Comparison of ENCODE assay signal across 17 mouse cellular contexts in the genomic region with DNA sequence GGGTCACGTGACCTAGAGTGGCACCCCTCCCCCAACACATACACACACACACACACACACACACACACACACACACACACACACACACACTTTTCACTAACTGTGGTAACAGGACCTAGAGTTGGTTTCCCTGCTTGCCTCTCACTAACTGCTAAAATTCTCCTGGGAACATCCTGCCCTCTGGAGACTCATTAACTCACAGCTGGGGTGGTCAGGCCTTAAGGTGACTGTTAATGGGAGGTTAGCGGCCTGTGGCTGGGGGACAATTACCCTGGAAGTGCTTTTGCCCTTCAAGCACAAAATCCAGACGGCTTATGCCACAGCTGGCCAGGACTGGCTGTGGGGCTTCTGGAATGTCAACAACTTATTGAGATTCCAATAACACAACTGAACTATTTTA. TPM values are rescaled to one million over a fixed set of nuclear protein-coding genes. Genes with fewer than 3 reads are reported as not detected.
DNase-seq lines count a peak whose midpoint lies in the region; ATAC-seq and TF ChIP-seq lines count a peak whose summit lies in the region.
"Had no signal": no experiment of that assay in that cellular context is flagged by ENCODE, and none has a peak within 500 bp of the region (broad histone marks: within the 10 kb centered on the region; RNA-seq: fewer than 3 reads in every experiment).

No protein-coding gene starts in this region.

- no peaks in the 10 kb centered on the region for H3K9me3 ChIP-seq in embryonic facial prominence, embryonic 11.5 days (replicated peaks; ENCODE audit: control insufficient read depth, low read length)
- no peaks in the 10 kb centered on the region for H3K9me3 ChIP-seq in kidney, embryonic 15.5 days (replicated peaks)
- no peaks in the 10 kb centered on the region for H3K9me3 ChIP-seq in limb, embryonic 12.5 days
- H3K9me3 ChIP-seq: heart, embryonic 13.5 days; hindbrain, embryonic 12.5 days; midbrain, embryonic 12.5 days had no signal

- no peak overlapping the region for H3K4me2 ChIP-seq in embryonic facial prominence, embryonic 11.5 days (ENCODE audit: low read depth, low read length)
- no peak overlapping the region for H3K4me2 ChIP-seq in kidney, embryonic 15.5 days
- no peak overlapping the region for H3K4me2 ChIP-seq in limb, embryonic 12.5 days
- H3K4me2 ChIP-seq: heart, embryonic 13.5 days; hindbrain, embryonic 12.5 days; midbrain, embryonic 12.5 days had no signal

- no peak overlapping the region for H3K9ac ChIP-seq in embryonic facial prominence, embryonic 11.5 days (replicated peaks; ENCODE audit: low read length)
- no peak overlapping the region for H3K9ac ChIP-seq in kidney, embryonic 15.5 days
- no peak overlapping the region for H3K9ac ChIP-seq in limb, embryonic 12.5 days (replicated peaks)
- H3K9ac ChIP-seq: forebrain, postnatal 0 days; heart, embryonic 13.5 days; hindbrain, embryonic 12.5 days; midbrain, embryonic 12.5 days had no signal

- DNase-seq in Patski (ENCODE audit: low read depth, low spot score), result peak; percentile 95
- DNase-seq in embryonic facial prominence, embryonic 11.5 days (ENCODE audit: low spot score), result peak; percentile 21
- DNase-seq in spleen, adult 12 weeks (ENCODE audit: low spot score), result no peak
- no peak for DNase-seq in urinary bladder, postnatal 14 days (ENCODE audit: low spot score)
- DNase-seq: adrenal gland, postnatal 25 days; cerebellum, postnatal 25 days; forebrain, postnatal 0 days; gastrocnemius, postnatal 36 days; lung, postnatal 14 days; right cerebral cortex, postnatal 4 days had no signal

- no peaks in the 10 kb centered on the region for H3K36me3 ChIP-seq in embryonic facial prominence, embryonic 11.5 days (replicated peaks; ENCODE audit: control insufficient read depth, insufficient read depth, low read depth, low read length)
- H3K36me3 ChIP-seq in kidney, embryonic 15.5 days, result no peaks in the 10 kb centered on the region
- H3K36me3 ChIP-seq in limb, embryonic 12.5 days, result no peaks in the 10 kb centered on the region
- H3K36me3 ChIP-seq: heart, embryonic 13.5 days; hindbrain, embryonic 12.5 days; midbrain, embryonic 12.5 days had no signal

- in situ Hi-C loops in Patski (cut with MboI; ENCODE audit: low pct_unique_long_range_greater_than_20kb), result loop anchor here (5.0 kb wide), 1 partner anchor 100 kb away; no protein-coding TSS in a partner anchor

- CTCF ChIA-PET in Patski (lab: Charles Lee), result interaction anchor here (0.8 to 1.5 kb wide), 3 partner anchors 12 to 39 kb away, joined by 3 to 4 read pairs (median 4); no protein-coding TSS in a partner anchor

- H3K27me3 ChIP-seq in Patski, result no peaks in the 10 kb centered on the region
- H3K27me3 ChIP-seq in embryonic facial prominence, embryonic 11.5 days (ENCODE audit: control insufficient read depth, insufficient read depth, low read length), result no peaks in the 10 kb centered on the region
- H3K27me3 ChIP-seq in kidney, embryonic 15.5 days, result no peaks in the 10 kb centered on the region
- H3K27me3 ChIP-seq in limb, embryonic 12.5 days, result no peaks in the 10 kb centered on the region
- H3K27me3 ChIP-seq: heart, embryonic 13.5 days; hindbrain, embryonic 12.5 days; midbrain, embryonic 12.5 days had no signal

- POLR2A ChIA-PET in Patski (lab: Charles Lee), result no interaction called here

- peak; percentile 88 for ATAC-seq in Patski
- no peak for ATAC-seq in embryonic facial prominence, embryonic 11.5 days (replicated peaks; ENCODE audit: insufficient number of reproducible peaks, low FRiP score, low TSS enrichment, low read depth)
- ATAC-seq in kidney, embryonic 15.5 days (replicated peaks; ENCODE audit: low FRiP score), result peak; percentile 87
- ATAC-seq in limb, embryonic 12.5 days (ENCODE audit: insufficient number of reproducible peaks, insufficient read depth, low FRiP score, low TSS enrichment, low read depth), result peak; percentile 49
- no peak for ATAC-seq in megakaryocyte progenitor cell, adult 5-6 weeks (replicated peaks; ENCODE audit: poor library complexity)
- ATAC-seq: forebrain, postnatal 0 days had no signal

- TF ChIP-seq CTCF in Patski (IDR thresholded peaks at IDR 0.05), result no peak

- 24% methylated on average over 3 of the region's 3 CpGs for WGBS in embryonic facial prominence, embryonic 11.5 days
- 32% methylated on average over 3 of the region's 3 CpGs for WGBS in kidney, embryonic 15.5 days
- 17% methylated on average over 3 of the region's 3 CpGs for WGBS in limb, embryonic 12.5 days

- no peaks in the 10 kb centered on the region for H3K4me1 ChIP-seq in embryonic facial prominence, embryonic 11.5 days (ENCODE audit: control insufficient read depth, insufficient read depth, low read length)
- peaks cover 23% of the 10 kb centered on the region for H3K4me1 ChIP-seq in kidney, embryonic 15.5 days
- peaks cover 11% of the 10 kb centered on the region for H3K4me1 ChIP-seq in limb, embryonic 12.5 days (replicated peaks)

- no peak overlapping the region for H3K4me3 ChIP-seq in embryonic facial prominence, embryonic 11.5 days (ENCODE audit: low read depth, low read length)
- no peak overlapping the region for H3K4me3 ChIP-seq in kidney, embryonic 15.5 days (replicated peaks)
- no peak overlapping the region for H3K4me3 ChIP-seq in limb, embryonic 12.5 days (replicated peaks)
- H3K4me3 ChIP-seq: heart, embryonic 13.5 days; hindbrain, embryonic 12.5 days; midbrain, embryonic 12.5 days; myocyte had no signal

- no peak overlapping the region for H3K27ac ChIP-seq in embryonic facial prominence, embryonic 11.5 days (replicated peaks; ENCODE audit: low read depth, low read length)
- H3K27ac ChIP-seq in kidney, embryonic 15.5 days, result peak overlapping the region; percentile 78
- H3K27ac ChIP-seq in limb, embryonic 12.5 days, result no peak overlapping the region
- H3K27ac ChIP-seq: heart, embryonic 13.5 days; hindbrain, embryonic 12.5 days; midbrain, embryonic 12.5 days had no signal

RNA-seq across cellular contexts. Expression of a gene that starts 55.3 kb away (rescaled TPM):
- 0.58 TPM for polyA plus RNA-seq in Patski (2021)
- 2.1 and 3.1 TPM in 2 replicates for polyA plus RNA-seq in embryonic facial prominence, embryonic 11.5 days (2014; fragmentation: Nextera tagmentation; extraction: Ambion mirVana)
- polyA plus RNA-seq in kidney, embryonic 15.5 days (2015; fragmentation: Nextera tagmentation; extraction: Ambion mirVana), result 48.8 and 51.9 TPM in 2 replicates
- 3.9 and 5.3 TPM in 2 replicates for polyA plus RNA-seq in limb, embryonic 12.5 days (2016; fragmentation: Nextera tagmentation; extraction: Ambion mirVana)
- 6.6 and 7.1 TPM in 2 replicates for total RNA-seq in megakaryocyte progenitor cell, adult 5-6 weeks (2015)
- 6.7 and 7.4 TPM in 2 replicates for total RNA-seq in megakaryocyte progenitor cell, adult 5-6 weeks (2017)
- polyA plus RNA-seq: myocyte had no signal

Comparison
In these comparisons a context has a peak if more than half of its experiments do, and no peak if none do; other contexts are left out.
1. ATAC-seq: peak in Patski (single experiment), kidney, embryonic 15.5 days (single experiment) and limb, embryonic 12.5 days (single experiment); none in embryonic facial prominence, embryonic 11.5 days (single experiment) and megakaryocyte progenitor cell, adult 5-6 weeks (single experiment).
2. DNase-seq: peak in Patski (single experiment) and embryonic facial prominence, embryonic 11.5 days (single experiment); none in spleen, adult 12 weeks (single experiment) and urinary bladder, postnatal 14 days (single experiment).